Mouse (Mus musculus) mesoderm, embryonic 11.5 days (tissue): ENCODE data around the gene Elfn1.

Experiments used
- DNase-seq: peaks from one replicate; pipeline ENCODE4 v3.0.0-alpha.2; 2012; ENCODE audit warnings: low read depth, low spot score

Elfn1 gene

DNA sequence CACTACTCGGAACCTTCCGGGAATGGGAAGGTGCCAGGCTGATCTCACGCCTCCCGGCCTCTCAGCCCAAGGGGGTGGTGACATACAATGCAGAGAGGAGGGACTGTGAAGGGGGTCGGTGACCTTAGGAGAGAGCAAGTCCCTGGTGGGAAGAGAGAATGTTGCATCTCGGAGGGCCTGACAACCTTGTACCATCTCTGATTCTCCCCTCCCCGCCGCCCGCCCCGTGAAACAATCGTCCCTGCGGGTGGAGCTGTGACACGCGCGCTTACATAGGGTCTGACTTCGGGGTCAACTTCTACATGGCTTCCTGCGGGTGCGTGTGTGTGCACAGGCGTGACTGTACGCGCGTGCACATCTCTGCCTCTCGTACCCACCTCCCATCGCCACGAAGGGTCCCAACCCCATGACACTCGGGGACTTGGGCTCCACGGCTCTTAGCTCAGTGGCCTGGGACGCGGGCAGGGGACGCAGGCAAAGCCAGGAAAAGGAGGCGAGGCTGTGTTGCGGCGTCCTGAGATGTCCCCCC, at the start of gene Elfn1:
Gene Elfn1, plus strand, starts transcription at position 230 of the 529 bp plus-strand sequence.
- peak; percentile 26 for DNase-seq

GRCm38 (mm10) chr5:139860328-139861104, 47.2 kb upstream of the Elfn1 start:
- DNase-seq: no peak

GRCm38 (mm10) chr5:139862759-139863158, 45.0 kb upstream of the Elfn1 start:
- no peak for DNase-seq

- no peak for DNase-seq
Measured at GRCm38 (mm10) chr5:139870886-139871285, 36.9 kb upstream of the Elfn1 start.

DNA sequence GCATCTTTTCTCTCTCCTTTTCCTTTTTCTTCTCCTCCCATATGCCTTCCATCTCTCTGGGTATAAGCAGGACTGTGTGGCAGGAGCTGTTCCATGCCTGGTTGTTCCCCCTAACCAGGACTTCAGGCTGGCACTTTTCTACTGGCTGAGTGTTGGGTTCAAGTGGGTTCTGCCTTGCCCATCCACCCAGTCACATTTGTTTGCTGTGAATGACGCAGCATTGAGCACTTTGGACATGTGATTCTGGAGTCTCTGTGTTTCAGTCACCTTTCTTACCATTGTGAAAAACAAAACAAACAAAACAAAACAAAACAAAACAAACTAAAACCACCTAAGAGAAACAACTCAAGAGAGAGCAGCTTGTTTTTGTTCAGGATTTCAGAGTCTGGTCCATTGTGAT, 36.2 kb upstream of the Elfn1 start:
- DNase-seq: no peak

- DNase-seq: no peak
Measured at GRCm38 (mm10) chr5:139877563-139877962, 30.2 kb upstream of the Elfn1 start.

DNA sequence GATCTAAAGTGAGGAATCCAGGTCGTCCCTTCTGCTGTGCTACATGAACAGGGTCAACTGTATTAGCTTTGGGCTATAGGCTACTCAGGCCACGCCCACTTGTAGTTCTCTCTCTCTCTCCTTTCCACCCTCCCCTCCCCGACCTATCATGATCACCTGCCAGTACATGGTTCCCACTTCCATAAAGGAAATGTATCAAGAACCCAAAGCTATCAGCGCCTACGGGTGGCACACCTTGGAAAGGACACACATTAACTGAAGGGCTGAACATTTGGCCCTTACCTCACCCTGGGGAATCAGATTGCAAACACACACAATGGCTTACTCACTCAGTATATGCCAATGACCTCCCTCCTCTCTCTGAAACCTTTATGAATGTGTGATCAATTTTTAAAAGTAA, 28.0 kb upstream of the Elfn1 start:
- DNase-seq: no peak

DNA sequence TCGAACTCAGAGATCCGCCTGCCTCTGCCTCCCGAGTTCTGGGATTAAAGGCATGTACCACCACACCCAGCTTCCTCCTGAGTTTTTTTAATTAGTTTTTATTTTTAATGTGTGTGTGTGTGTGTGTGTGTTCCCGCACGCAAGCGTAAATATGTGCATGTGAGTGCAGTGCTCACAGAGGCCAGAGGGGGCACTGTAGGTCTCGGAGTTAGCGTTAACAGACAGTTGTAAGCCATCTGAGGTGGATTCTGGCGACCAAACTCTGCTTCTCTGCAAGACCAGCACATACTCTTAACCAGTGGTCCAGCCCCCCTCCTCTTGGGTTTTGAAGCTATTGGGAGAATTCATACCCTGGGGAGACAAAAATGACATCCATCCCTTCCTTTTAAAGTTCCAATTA, 26.6 kb upstream of the Elfn1 start:
- no peak for DNase-seq

GRCm38 (mm10) chr5:139888624-139889023, 19.1 kb upstream of the Elfn1 start:
- no peak for DNase-seq

GRCm38 (mm10) chr5:139889370-139889769, 18.4 kb upstream of the Elfn1 start:
- DNase-seq: no peak

DNA sequence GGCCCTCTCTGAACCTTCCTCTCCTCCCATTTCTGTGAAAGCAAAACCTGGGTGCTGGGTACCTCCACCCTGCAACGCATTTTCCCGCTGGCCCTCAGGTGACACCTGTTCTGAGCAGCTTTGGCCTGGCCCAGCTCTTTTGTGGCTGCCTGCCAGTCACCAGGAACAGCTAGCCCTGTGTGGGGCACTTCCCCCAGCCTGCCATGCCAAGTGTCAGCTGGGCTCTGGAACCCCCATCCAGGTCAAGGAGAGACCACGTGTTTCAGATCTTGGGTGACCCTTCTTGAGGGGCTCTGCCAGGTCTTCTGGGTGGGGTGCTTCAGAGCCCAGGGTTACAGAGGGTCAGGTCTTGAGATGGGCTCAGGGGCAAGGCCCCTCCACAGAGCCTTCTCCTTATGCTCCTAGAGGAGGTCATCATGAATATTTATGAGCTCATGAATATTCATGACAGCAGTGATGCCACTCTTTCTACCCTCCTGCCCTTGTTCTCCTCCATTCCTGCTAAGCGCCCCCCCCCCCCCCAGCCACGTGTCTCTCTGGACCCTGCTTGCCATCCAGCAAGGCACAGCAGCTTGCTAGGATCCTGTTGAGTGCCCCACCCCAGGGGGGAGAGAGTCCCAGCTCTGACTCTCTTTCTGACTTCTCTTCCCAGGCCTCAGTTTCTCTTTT, 15.3 kb upstream of the Elfn1 start:
- peak; percentile 64 for DNase-seq

- DNase-seq: peak; percentile 26
Measured at GRCm38 (mm10) chr5:139892995-139893345, 14.8 kb upstream of the Elfn1 start.

DNA sequence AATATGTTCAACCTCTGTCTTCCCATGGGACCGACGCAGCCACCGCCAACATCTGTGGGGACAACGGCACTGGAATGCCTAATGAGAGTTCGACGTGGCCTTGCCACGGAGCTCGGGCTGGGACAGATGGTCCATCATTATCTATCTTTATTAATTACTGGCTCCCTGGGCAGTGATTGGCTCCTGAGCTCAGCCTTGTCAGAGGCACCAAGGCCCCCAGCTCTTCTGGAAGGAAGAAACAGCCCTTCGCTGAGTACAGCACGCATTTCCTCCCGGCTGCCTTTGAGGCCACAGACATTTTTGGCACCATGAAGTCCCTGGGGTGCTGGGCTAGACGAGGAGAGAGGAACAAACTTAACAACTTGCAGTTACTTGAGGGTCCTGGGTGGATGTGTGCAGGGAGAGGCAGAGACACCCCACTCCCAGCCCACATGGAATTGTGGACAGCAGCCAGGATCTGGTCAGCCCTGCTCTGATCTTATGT, 13.7 kb upstream of the Elfn1 start:
- peak; percentile 60 for DNase-seq

- DNase-seq: no peak
Measured at GRCm38 (mm10) chr5:139899044-139899443, 8.7 kb upstream of the Elfn1 start.

DNA sequence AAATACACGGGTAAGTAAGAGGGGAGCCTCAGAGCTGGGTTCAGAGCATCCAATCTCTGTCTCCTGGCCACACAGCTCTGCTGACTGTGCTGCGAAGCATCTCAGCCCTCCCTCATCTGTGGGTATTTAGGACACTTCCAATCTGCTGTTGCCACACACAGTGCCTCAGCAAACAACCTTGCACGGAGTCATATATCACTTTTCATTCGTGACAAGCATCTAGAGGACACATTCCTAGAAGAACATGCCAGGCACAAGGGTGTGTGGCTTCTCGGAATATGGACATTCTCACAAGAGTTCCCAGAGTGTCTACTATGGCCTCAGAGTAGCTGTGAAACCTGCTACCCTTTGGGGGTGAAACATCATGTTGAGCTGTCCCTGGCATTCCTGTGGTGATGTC, 2.6 kb upstream of the Elfn1 start:
- DNase-seq: no peak

DNA sequence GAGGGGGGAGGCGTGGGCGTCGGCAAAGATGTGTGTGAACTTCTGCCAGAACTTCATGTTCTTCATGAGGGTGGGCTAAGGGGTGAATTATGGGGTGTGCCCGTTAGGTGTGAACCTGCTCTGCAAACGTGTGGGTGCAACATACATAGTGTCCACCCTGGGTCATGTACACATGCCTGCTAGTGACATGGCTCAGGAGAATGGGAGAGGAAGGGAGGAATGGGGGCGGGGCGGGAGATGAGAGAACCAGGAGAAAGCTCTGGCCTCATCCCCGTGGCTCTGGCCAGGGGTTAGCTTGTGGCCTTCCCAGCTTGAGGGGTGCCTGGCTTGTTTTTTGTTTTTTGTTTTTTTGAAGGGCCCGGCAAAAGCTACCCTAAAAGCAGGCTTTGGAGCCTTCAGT, 1.2 kb upstream of the Elfn1 start:
- DNase-seq: no peak

DNA sequence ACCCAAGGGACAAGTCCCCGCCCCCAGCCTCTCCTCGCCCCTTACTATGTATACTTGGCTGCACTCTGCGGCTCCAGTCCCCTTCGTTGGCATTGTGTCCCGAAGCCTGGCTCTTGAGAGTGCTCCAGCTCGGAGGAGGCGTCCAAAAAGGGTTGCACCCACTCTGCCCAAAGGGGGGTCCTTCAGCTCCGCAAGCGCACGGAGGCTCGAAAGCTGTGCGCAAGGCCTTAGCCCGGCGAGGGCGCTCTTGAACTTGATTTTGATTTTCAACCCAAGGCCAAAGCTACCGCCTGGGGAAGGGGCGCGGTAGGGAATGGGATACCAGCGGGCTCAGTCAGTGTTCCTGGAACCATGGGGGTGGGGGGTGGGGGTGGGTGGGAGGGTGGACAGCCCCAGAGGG, 502 bp upstream of the Elfn1 start:
- peak; percentile 59 for DNase-seq

DNA sequence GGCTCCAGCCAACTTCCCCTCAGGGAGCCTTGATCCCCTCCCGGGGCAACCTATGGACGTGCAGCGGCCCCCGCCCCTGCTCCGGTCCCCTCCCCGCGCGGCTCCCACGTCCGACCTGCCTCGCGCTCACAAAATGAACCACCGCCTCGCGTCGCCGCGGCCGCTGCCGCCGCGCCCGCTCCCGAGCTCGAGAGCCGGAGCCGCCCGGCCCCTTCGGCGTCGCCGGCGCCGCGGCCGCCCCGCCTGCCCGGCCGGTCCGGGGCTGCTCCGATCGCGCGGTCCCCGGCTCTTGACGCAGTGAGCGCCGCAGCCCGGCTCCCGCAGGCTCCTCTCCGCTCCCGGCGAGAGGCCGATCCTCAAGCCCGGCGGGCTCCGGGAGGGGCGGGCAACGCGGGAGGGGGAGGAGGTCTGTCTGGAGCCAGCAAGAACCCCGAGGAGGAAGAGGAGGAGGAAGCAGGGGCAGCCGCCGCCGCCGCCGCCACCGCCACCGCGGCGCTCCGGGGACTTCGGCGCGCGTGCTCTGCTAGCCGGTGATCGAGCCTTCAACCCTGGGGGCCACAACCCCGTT, 584 bp downstream of the Elfn1 start:
- no peak for DNase-seq

DNA sequence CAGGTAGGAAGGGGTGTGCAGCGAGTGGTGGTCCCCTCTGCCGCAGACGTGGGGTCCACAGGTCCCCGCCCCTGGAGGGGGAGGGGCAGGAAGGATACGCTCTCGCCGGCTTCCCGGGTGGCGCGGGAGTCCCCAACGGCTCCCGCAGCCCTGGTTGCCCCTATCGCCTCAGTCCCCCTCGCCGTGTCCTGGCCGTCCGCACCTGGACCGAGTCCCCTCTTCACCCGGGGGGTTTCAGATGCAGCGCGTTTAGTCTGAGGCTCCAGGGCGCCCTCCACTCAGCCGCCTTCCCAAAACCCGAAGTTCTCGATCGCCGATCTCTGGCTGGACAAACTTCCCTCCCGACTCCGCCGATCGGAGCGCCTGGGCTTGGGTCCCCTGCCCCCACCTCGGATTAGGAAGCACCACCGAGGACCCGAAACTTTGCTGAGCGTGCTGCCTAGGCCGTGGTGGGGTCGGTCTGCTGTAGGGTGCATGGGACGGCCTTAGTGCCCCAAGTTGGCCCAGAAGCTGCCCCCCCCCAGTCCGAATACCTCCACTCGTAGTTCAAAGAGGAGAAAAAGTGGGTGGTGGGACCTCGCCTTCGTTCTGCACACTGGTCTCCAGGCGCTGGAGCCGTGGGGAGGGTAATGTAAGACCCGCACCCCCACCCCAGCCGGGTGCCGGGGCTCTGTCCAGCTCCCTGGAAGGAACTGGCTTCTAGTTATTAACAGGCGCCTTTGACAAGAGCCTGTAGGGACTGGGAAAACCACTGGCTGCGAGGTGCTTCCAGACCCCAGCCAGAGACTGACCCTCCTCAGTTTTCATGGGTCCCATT, 1.3 kb downstream of the Elfn1 start:
- peak; percentile 16 for DNase-seq

DNA sequence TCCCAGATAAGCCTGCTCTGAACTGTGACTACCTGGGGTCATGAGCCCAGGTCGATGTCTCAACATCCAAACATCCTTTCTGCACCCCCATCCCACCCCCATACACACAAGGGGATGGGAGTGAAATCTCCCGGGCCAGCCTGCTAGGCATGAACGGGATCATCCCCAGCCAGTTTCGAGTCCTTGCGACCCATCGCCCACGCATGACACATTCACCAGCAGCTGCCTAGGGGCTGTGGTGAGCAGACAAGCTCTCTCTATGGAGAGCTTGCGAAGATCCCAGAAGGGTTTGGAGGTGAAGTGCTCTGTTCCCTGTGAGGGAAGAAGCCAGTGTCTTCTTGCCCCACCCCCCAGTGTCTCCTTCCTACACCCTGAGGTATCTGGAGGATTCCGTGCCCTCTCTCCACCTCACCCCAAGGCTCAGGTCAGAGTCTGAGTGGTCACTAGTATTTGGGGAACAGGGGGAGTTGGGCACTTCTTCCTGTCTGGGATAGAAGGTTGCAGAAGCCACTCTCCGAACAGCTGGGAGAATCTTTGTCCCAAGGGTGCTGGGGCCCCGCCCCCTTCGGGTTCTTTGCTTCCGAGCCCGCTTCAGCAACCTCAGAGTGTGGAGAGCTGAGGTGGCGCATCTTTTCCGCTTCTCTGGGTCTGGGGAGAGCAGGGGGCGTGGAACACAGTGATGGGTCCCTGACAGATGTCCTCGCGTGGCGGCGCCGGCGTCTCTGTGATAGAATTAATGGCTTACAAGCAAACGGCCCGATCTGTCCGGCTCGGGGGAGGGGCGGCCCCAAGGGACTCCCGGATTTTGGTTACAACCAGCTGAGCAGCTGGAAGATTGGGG, 2.2 kb downstream of the Elfn1 start:
- peak; percentile 58 for DNase-seq
